Mouse (Mus musculus) monocyte, adult 2 months (primary cell): ENCODE results near the gene Agrn.
"Not testable (repeated sequence)": the region's sequence is repeated elsewhere in the genome, so short reads cannot be mapped to it uniquely, and the experiment has no call there.

ENCODE experiments used
- DNase-seq, 2 experiments: peaks; one replicate each; pipeline ENCODE4 v3.0.0; 2022; ENCODE audit warnings: low spot score in 2 of 2, low read depth in 1 of 2

Gene Agrn

DNA sequence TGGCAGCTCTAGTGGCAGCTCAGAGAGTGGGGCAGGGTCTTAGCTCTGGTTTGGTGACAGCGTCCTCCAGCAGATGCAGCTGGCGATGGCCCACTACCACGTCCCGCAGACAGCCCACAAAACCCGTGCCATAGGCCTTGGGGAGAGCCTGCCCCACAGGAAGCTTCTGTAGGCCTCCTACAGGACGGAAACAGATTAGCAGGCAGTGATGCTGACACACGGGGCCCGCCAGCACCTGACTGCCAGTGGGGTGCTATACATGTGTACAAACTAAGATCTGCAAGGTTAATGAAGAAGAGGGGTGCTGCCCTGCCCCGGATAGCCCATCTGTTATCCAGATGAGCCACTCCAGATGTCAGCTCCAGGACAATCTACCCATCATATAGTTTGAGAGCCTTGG is 30.8 kb downstream of the Agrn start:
- DNase-seq = no peak

DNA sequence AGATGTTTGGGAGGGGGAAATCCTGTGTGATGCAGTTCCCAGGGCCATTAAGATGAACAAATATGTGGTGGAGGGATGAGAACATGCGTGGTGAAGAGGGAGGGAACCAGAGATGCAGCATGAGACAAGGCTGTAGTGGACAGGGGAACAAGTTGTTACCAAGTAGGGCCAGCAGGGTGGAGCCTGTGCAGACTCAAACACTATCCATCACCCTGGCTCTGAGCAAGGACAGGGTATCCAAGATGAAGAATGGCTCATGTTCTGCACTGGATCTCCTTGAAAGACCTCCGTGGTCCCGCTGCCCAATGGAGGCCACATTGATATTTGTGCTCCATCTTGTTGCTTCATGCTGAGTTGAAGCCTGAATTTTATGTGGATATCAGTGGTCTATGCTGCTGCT is 42.5 kb downstream of the Agrn start:
- DNase-seq = no peak

GRCm38 (mm10) chr4:156150887-156151286 is 46.4 kb downstream of the Agrn start:
- not testable (repeated sequence) for DNase-seq

DNA sequence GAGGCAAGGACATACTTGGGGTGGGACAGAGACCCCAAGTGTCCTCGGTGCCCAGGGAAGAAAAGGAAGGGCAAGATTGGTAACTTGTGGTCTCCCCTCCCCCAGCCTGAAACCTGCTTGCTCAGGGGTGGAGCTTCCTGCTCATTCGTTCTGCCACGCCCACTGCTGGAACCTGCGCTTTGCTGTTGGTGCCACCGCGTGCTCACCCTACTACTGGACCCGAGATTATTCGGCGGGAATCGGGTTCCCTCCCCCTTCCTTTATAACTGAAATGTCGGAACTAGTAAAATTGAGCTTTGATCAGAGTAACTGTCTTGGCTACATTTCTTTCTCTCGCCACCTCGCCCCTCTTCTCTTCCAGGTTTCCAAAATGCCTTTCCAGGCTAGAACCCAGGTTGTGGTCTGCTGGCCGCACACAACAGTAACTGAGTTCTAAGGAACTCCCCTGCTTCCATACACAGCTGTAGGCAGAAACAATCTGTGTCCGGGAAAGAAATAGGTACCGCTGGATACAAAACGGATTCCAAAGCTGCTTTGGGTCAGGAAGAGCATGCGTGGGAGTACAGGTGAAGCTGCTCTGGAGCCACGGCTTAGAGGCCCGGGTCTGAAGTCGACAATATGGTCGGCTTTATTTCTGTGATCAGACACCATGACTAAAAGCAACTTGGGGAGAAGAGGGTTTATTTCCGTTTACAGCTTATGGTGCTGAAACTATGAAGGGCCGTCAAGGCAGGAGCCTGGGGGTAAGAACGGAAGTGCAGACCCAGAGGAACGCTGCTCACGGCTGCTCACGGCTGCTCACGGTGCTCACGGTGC is 60.8 kb downstream of the Agrn start:
- DNase-seq = no peak

GRCm38 (mm10) chr4:156135801-156136200 is 61.5 kb downstream of the Agrn start:
- no peak for DNase-seq

DNA sequence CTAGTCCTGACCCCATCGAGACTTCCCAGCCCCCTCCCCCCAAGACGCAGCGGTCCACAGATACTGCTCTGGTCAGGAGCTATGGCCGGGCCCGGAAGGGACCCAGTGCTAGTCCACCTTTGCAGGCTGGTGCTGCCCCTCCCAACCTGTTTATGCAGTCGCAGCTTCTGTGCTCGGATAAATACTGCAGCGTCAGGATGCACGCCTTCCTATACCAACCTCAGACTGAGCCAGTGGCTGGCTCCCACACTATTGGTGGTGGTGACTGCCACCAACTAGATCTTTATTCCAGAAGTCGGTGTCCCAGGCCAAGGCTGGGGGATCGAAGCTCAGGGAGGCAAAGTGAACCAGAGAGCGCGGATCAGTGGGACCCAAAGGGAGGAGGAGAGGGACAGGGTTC is 62.2 kb downstream of the Agrn start:
- no peak for DNase-seq

DNA sequence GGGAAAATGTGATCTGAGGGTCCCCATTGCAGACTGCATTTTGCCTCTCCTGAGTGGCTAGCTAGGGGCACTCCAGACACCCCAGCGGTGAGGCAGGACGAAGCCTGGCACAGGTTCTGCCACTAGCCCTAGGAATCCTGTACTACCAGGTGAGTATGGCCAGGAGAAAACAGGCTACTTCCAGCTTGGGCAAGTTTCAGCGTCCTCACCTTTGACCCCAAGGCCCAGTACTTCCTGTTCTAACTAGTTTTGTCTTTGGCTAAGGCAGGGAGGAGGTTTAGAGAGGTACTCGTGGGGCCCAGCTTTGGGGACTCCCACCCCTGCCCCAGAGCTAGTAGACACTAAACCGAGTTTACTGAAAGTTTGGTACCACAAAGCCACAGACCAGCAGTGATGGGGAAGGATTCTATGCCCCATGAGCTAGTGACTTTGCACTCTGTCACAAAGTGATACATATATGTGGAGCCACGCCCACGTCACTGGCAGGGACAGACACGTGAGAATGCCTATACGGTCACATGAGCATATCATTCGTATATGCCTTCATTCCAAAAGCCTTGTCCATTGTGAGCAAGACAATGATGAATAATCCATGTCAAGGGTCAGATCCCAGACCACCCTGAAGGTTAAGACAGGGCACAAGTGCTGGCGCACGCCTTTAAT is 63.2 kb downstream of the Agrn start:
- no peak for DNase-seq

DNA sequence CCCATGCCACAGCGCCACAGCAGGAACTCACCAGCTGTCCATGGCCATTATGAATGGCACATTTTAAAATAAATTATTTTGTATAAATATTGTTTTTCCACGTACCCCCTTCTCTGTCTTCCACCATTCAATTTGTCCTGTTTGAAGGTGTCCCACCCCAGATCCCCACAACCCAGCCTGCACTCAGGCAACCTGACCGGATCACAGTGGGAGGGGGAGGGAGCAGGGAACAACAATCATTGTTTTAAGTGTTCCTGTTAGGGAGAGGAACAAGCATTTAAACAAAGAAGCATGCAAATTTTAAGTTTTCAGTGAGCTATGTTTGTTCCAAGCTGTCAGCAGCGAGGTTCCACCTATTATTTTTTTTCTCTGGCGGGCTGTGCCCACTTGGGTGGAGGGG is 64.0 kb downstream of the Agrn start:
- no peak for DNase-seq

GRCm38 (mm10) chr4:156130940-156131339 is 66.3 kb downstream of the Agrn start:
- no peak for DNase-seq

DNA sequence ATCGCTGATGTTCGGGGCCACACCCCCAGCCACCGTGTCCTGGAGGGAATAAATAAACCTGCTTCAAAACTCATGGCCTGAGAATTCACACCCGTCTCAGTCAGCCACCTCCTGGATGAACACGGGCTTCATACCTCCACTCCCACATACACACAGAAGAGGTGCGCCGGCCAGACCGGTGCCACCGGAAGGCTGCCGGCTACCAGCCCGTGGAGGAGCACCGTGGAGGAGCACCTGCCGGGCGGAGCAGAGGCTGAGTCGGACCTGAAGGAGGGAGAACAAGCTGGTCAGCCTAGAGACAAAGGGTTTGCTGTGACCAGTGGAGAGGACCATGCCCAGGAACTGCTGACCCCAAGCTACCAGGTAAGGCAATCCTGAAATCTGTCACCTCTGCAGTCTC is 66.9 kb downstream of the Agrn start, which contains the start of gene Rnf223:
Gene Rnf223, plus strand, starts transcription at position 78 of the 400 bp plus-strand sequence.
- no peak for DNase-seq

GRCm38 (mm10) chr4:156128746-156129145 is 68.5 kb downstream of the Agrn start:
- DNase-seq = no peak

DNA sequence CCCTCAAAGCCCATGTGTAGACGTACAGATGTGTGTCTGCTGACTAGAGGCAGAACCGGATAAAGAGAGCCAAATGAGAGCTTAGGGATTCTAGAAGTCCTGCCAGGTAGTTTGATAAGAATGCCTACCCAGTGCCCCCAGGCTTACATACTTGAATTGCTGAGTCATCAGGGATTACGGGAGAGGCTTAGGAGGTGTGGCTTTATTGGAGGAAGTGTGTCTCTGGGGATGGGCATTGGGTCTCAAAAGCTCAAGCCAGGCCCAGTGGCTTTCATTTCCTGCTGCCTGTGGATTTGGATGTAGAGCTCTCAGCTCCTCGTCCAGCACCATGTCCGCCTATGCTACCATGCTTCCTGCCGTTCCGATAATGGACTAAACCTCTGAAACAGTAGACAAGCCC is 70.4 kb downstream of the Agrn start:
- no peak for DNase-seq

GRCm38 (mm10) chr4:156125393-156125792 is 71.9 kb downstream of the Agrn start:
- DNase-seq = no peak

DNA sequence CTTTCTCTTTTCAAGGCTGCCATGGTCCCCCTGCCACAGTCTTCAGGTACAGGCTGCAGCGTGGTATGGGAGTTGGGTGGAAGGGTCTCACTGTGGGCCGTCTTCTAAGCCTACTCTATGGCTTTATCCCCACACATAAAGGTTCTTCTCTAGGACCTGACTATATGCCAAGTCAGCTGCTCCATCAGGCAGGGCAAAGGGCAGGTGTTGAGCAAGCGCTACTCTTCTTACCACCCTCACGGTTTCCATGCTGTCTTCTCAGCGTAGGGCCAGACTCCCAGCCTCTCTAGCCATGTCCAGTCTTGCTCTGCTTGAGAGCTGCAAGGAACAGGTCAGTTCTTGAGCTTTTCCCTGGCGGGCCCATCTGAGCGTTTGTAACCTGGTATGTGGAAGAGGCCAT is 73.2 kb downstream of the Agrn start:
- DNase-seq = no peak
